Mouse (Mus musculus) liver, embryonic 16.5 days (tissue): ENCODE measurements around the gene Lrrc61. TPM values are rescaled to one million over a fixed set of nuclear protein-coding genes. Genes with fewer than 3 reads are reported as not detected.

ENCODE experiments used
- ATAC-seq: fragments of 200-750 bp; cut with Nextera tagmentation; 2 replicates; pipeline ENCODE4 v1.8.0; 2017; ENCODE audit warnings: low read depth, mild to moderate bottlenecking, moderate number of reproducible peaks, moderate library complexity
- H3K27ac ChIP-seq: fragments of 300-500 bp; sonication (generic); 2 replicates; pipeline ENCODE4 v1.5.1; 2014; ENCODE audit warnings: mild to moderate bottlenecking, low read length
- H3K27me3 ChIP-seq: fragments of 300-500 bp; sonication (generic); 2 replicates; pipeline ENCODE4 v1.6.1; 2014; ENCODE audit warnings: low read depth, low read length, mixed read lengths; ENCODE audit not compliant: control insufficient read depth, insufficient read depth
- H3K36me3 ChIP-seq: fragments of 300-500 bp; sonication (generic); 2 replicates; pipeline ENCODE4 v1.6.1; 2014; ENCODE audit warnings: mild to moderate bottlenecking; ENCODE audit not compliant: control insufficient read depth, insufficient read depth
- H3K4me1 ChIP-seq: fragments of 300-500 bp; sonication (generic); 2 replicates; pipeline ENCODE4 v1.6.1; 2014; ENCODE audit warnings: low read depth, low read length, mixed read lengths; ENCODE audit not compliant: control insufficient read depth
- H3K4me2 ChIP-seq: fragments of 300-500 bp; sonication (generic); 2 replicates; pipeline ENCODE4 v1.6.1; 2014; ENCODE audit warnings: low read depth, low read length, mixed read lengths
- H3K4me3 ChIP-seq: fragments of 300-500 bp; sonication (generic); 2 replicates; pipeline ENCODE4 v1.5.1; 2014; ENCODE audit warnings: low read depth, mild to moderate bottlenecking, low read length
- H3K9ac ChIP-seq: fragments of 300-500 bp; sonication (generic); 2 replicates; pipeline ENCODE4 v1.6.1; 2014; ENCODE audit warnings: low read depth, low read length
- H3K9me3 ChIP-seq: fragments of 300-500 bp; sonication (generic); replicated peaks from 2 replicates; pipeline ENCODE4 v1.6.1; 2016; ENCODE audit warnings: low read length; ENCODE audit not compliant: control insufficient read depth
- WGBS: fragments of 180-500 bp; shearing (Covaris S2); extraction: QIAGEN DNeasy Blood & Tissue Kit; methylation state at CpG from one replicate; pipeline ENCODE4 v1.1.7; 2014; ENCODE audit not compliant: insufficient replicate concordance; 5-methylcytosine and 5-hydroxymethylcytosine counted together
- polyA plus RNA-seq: library from polyadenylated mRNA; unstranded; fragments of >200 nt; fragmentation: Nextera tagmentation; extraction: Ambion mirVana; gene quantifications from 2 replicates; pipeline ENCODE4 v1.2.1, GENCODE M21; 2015

The Lrrc61 gene
- polyA plus RNA-seq, 1 experiment from 2014 or later: 2.1 TPM

- peaks cover 9% of the 10 kb centered on the region for H3K4me1 ChIP-seq
- H3K27ac ChIP-seq: peak overlapping the region; percentile 76
- H3K36me3 ChIP-seq: peaks cover 23% of the 10 kb centered on the region
- H3K27me3 ChIP-seq: no peaks in the 10 kb centered on the region
- H3K9me3 ChIP-seq: no peaks in the 10 kb centered on the region
- H3K4me2 ChIP-seq: peak overlapping the region; percentile 69
- H3K4me3 ChIP-seq: peak overlapping the region; percentile 70
- 1% methylated on average over 34 of the region's 41 CpGs for whole genome bisulfite sequencing
- peak overlapping the region; percentile 70 for H3K9ac ChIP-seq
- ATAC-seq: peak; percentile 11; the same call in 1 of the 2 replicates
These were observed 39.6 kb downstream of the Lrrc61 start for GRCm38 (mm10) chr6:48594043-48594738.

- peak overlapping the region; percentile 70; the same call in 1 of the 2 replicates for H3K9ac ChIP-seq
- peak overlapping the region; percentile 70 for H3K4me3 ChIP-seq
These were observed 40.7 kb downstream of the Lrrc61 start for GRCm38 (mm10) chr6:48595278-48595677.

GRCm38 (mm10) chr6:48596545-48597232, 42.1 kb downstream of the Lrrc61 start:
- no peak for ATAC-seq
- H3K36me3 ChIP-seq: peaks cover 23% of the 10 kb centered on the region
- H3K9me3 ChIP-seq: no peaks in the 10 kb centered on the region
- H3K4me3 ChIP-seq: no peak overlapping the region
- H3K4me2 ChIP-seq: no peak overlapping the region
- H3K27ac ChIP-seq: no peak overlapping the region
- H3K9ac ChIP-seq: no peak overlapping the region
- 87% methylated on average over 45 of the region's 45 CpGs for WGBS
- H3K27me3 ChIP-seq: no peaks in the 10 kb centered on the region
- H3K4me1 ChIP-seq: peaks cover 17% of the 10 kb centered on the region

More at GRCm38 (mm10) chr6:48595278-48595677, 40.7 kb downstream of the Lrrc61 start:
- Histone ChIP-seq H3K4me1 (peaks cover 9% of the 10 kb centered on the region), H3K27me3 (no peaks in the 10 kb centered on the region), H3K27ac (0 out of 2 replicates have a peak overlapping the region, but pooled peaks have one; percentile 9), H3K9me3 (no peaks in the 10 kb centered on the region), H3K36me3 (peaks cover 23% of the 10 kb centered on the region), H3K4me2 (peak overlapping the region; percentile 69)
- WGBS: 33% methylated on average over 1 of the region's 1 CpGs
- no peak for ATAC-seq

- no peak overlapping the region for H3K4me3 ChIP-seq
- H3K9me3 ChIP-seq: no peaks in the 10 kb centered on the region
- no peak overlapping the region for H3K27ac ChIP-seq
- peaks cover 18% of the 10 kb centered on the region for H3K4me1 ChIP-seq
- H3K27me3 ChIP-seq: no peaks in the 10 kb centered on the region
- H3K4me2 ChIP-seq: no peak overlapping the region
- no peak for ATAC-seq
- 91% methylated on average over 27 of the region's 27 CpGs for WGBS
- H3K9ac ChIP-seq: no peak overlapping the region
- peaks cover 23% of the 10 kb centered on the region for H3K36me3 ChIP-seq
These were observed 42.6 kb downstream of the Lrrc61 start for GRCm38 (mm10) chr6:48597233-48597625.

GRCm38 (mm10) chr6:48600594-48600993, 46.0 kb downstream of the Lrrc61 start:
- Histone ChIP-seq H3K9me3 (no peaks in the 10 kb centered on the region), H3K4me1 (peaks cover 16% of the 10 kb centered on the region), H3K9ac (no peak overlapping the region), H3K4me3 (no peak overlapping the region), H3K4me2 (no peak overlapping the region), H3K27me3 (no peaks in the 10 kb centered on the region), H3K36me3 (peaks cover 23% of the 10 kb centered on the region), H3K27ac (no peak overlapping the region)
- no peak for ATAC-seq
- WGBS: 59% methylated on average over 1 of the region's 1 CpGs

- no peaks in the 10 kb centered on the region for H3K9me3 ChIP-seq
- peak within 1 kb of the TSS; percentile 77 for H3K27ac ChIP-seq
- peak within 1 kb of the TSS; percentile 63 for H3K9ac ChIP-seq
- H3K4me1 ChIP-seq: peaks cover 16% of the 10 kb centered on the region
- WGBS: 4% methylated on average over 42 of the region's 42 CpGs
- no peaks in the 10 kb centered on the region for H3K27me3 ChIP-seq
- H3K36me3 ChIP-seq: peaks cover 18% of the 10 kb centered on the region
- ATAC-seq: peak; percentile 99
- H3K4me2 ChIP-seq: peak within 1 kb of the TSS; percentile 92
- H3K4me3 ChIP-seq: peak within 1 kb of the TSS; percentile 67
These were observed 46.9 kb downstream of the Lrrc61 start, which contains the start of gene Zfp775 for GRCm38 (mm10) chr6:48601271-48602079. Gene Zfp775, plus strand, starts transcription at chr6:48602063.

- Histone ChIP-seq H3K4me3 (peak overlapping the region; percentile 67), H3K9ac (peak overlapping the region; percentile 62), H3K36me3 (peaks cover 10% of the 10 kb centered on the region), H3K27me3 (no peaks in the 10 kb centered on the region), H3K9me3 (no peaks in the 10 kb centered on the region), H3K4me1 (peaks cover 16% of the 10 kb centered on the region), H3K4me2 (peak overlapping the region; percentile 92), H3K27ac (peak overlapping the region; percentile 77)
- WGBS: under 1% methylated on average over 28 of the region's 28 CpGs
- no peak; the same call in 1 of the 2 replicates for ATAC-seq
These were observed 47.6 kb downstream of the Lrrc61 start for GRCm38 (mm10) chr6:48602080-48602741.

GRCm38 (mm10) chr6:48608124-48608523, 53.5 kb downstream of the Lrrc61 start:
- Histone ChIP-seq H3K4me3 (no peak overlapping the region), H3K9me3 (no peaks in the 10 kb centered on the region), H3K4me2 (no peak overlapping the region), H3K9ac (no peak overlapping the region), H3K27ac (no peak overlapping the region), H3K36me3 (no peaks in the 10 kb centered on the region), H3K27me3 (no peaks in the 10 kb centered on the region), H3K4me1 (no peaks in the 10 kb centered on the region; the same call in 1 of the 2 replicates)
- 76% methylated on average over 2 of the region's 2 CpGs for WGBS
- no peak for ATAC-seq
